Mouse (Mus musculus) heart, adult 2 months (tissue): ENCODE data around the gene Cpa5. TPM values are rescaled to one million over a fixed set of nuclear protein-coding genes. Genes with fewer than 3 reads are reported as not detected.
A peak's percentile ranks its signal among the peaks of the same experiment; 100 is the strongest.

Experiments
- DNase-seq, 2 experiments: peaks; one replicate each; pipeline ENCODE4 v3.0.0; 2021
- H3K27ac ChIP-seq: fragments of 200-600 bp; 2 replicates; pipeline ENCODE4 v1.8.1; 2022
- H3K27me3 ChIP-seq: fragments of 200-500 bp; 2 replicates; pipeline ENCODE4 v1.6.1; 2012; ENCODE audit warnings: mild to moderate bottlenecking, low read length, inconsistent platforms, mixed read lengths; ENCODE audit not compliant: control insufficient read depth, insufficient read depth
- H3K36me3 ChIP-seq: fragments of 200-500 bp; 2 replicates; pipeline ENCODE4 v1.6.1; 2012; ENCODE audit warnings: low read length, inconsistent platforms; ENCODE audit not compliant: control insufficient read depth, insufficient read depth
- H3K4me1 ChIP-seq: fragments of 200-500 bp; 2 replicates; pipeline ENCODE4 v1.6.1; 2011; ENCODE audit warnings: low read length; ENCODE audit not compliant: control insufficient read depth, insufficient read depth
- H3K4me3 ChIP-seq: fragments of 200-600 bp; 2 replicates; pipeline ENCODE4 v1.8.1; 2022
- H3K79me2 ChIP-seq: fragments of 200-500 bp; replicated peaks from 2 replicates; pipeline ENCODE4 v1.6.1; 2012; ENCODE audit warnings: mild to moderate bottlenecking, inconsistent platforms, low read length, moderate library complexity, mixed read lengths; ENCODE audit not compliant: control insufficient read depth, insufficient read depth
- H3K9ac ChIP-seq: fragments of 200-500 bp; 2 replicates; pipeline ENCODE4 v1.6.1; 2012; ENCODE audit warnings: low read depth, mild to moderate bottlenecking, control low read depth, inconsistent platforms, low read length, mixed read lengths
- CTCF ChIP-seq: fragments of 200-600 bp; IDR thresholded peaks from 2 replicates; pipeline ENCODE4 v1.8.1; 2022; ENCODE audit warnings: antibody characterized with exemption, mild to moderate bottlenecking, moderate library complexity
- EP300 ChIP-seq: fragments of 200-500 bp; IDR thresholded peaks from 2 replicates; pipeline ENCODE4 v1.6.1; 2011; ENCODE audit warnings: low read depth, low read length, control low read depth; ENCODE audit not compliant: insufficient read depth
- POLR2A ChIP-seq: fragments of 200-500 bp; IDR thresholded peaks from 2 replicates; pipeline ENCODE4 v1.6.1; 2011; ENCODE audit warnings: mild to moderate bottlenecking, low read depth, low read length, control low read depth; ENCODE audit not compliant: insufficient read depth
- WGBS: fragments of 180-500 bp; shearing (Covaris S2); methylation state at CpG from one replicate; pipeline ENCODE4 v1.1.7; 2018; 5-methylcytosine and 5-hydroxymethylcytosine counted together
- intact Hi-C: fragments of 180-260 bp; cut with DNase I; formaldehyde crosslinking; loops from one replicate; pipeline ENCODE4 v1.15.1; 2025
- polyA plus RNA-seq: library from polyadenylated mRNA; depleted of rRNA; stranded (reverse); fragments of >200 nt; gene quantifications from 2 replicates; pipeline ENCODE4 v1.2.3, GENCODE M21; 2012
- total RNA-seq, 2 experiments: library from RNA; stranded (reverse); gene quantifications; 2 replicates each; pipeline ENCODE4 v1.2.3; 2021

Cpa5 gene
- total and polyA plus RNA-seq, 3 experiments = not detected

DNA sequence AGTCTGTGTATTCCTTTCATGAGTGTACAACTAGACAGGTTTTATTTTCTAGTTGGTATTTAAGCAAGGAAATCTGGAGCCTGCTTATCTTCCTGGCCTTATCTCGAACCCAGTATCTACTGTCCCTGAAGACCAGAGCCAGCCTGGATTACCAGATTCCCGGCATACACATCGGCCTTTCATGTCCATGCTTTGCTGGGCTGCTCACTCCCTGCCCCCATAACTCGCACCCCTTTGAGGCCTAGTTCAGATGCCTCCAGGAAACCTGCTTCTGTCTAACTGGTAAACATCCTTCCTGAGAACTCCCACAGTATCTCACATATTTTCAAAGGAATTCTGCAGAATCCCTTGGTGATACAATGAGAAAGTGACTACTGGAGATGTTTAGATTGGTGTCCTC is 54.5 kb downstream of the Cpa5 start:
- H3K27ac ChIP-seq = no peak overlapping the region

GRCm38 (mm10) chr6:30666043-30666442 is 55.2 kb downstream of the Cpa5 start:
- H3K36me3 ChIP-seq = no peaks in the 10 kb centered on the region
- peaks cover 1% of the 10 kb centered on the region for H3K4me1 ChIP-seq
- H3K9ac ChIP-seq = no peak overlapping the region
- no peaks in the 10 kb centered on the region for H3K79me2 ChIP-seq
- 66% methylated on average over 6 of the region's 6 CpGs for WGBS
- H3K4me3 ChIP-seq = no peak overlapping the region
- DNase-seq = no peak
- no peaks in the 10 kb centered on the region for H3K27me3 ChIP-seq
- no peak overlapping the region for H3K27ac ChIP-seq
- TF ChIP-seq EP300 (no peak), POLR2A (no peak), CTCF (no peak)
- intact Hi-C loops = no loop called here

More for the DNA sequence above, 54.5 kb downstream of the Cpa5 start:
- intact Hi-C loops = no loop called here
- Histone ChIP-seq H3K9ac (no peak overlapping the region), H3K36me3 (no peaks in the 10 kb centered on the region), H3K4me3 (no peak overlapping the region), H3K27me3 (no peaks in the 10 kb centered on the region), H3K79me2 (no peaks in the 10 kb centered on the region), H3K4me1 (peaks cover 1% of the 10 kb centered on the region)
- 36% methylated on average over 4 of the region's 4 CpGs for whole genome bisulfite sequencing
- DNase-seq = no peak
- no peak for TF ChIP-seq EP300
- TF ChIP-seq CTCF = no peak
- TF ChIP-seq POLR2A = no peak

DNA sequence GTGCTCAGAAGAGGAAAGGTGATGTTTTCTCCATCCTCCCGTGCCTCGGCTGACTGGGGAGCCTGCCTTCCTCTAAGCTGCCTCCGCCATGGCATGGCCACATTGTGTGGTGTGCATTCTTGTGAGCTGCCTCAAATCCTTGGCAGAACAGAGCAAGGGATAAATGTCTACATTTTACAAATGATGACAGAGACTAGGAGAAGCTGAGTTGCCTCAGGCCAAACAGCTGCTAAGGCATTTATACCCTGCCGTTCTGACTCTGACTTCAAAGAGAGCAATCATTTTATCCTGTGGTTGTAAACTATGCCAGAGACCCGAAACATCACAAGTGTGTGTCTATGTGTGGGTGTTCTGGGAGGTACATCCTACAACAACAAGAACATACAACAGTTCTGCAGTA is 56.8 kb downstream of the Cpa5 start:
- TF ChIP-seq CTCF (no peak), EP300 (no peak)
- Histone ChIP-seq H3K4me3 (no peak overlapping the region), H3K27me3 (no peaks in the 10 kb centered on the region), H3K36me3 (no peaks in the 10 kb centered on the region), H3K79me2 (no peaks in the 10 kb centered on the region), H3K4me1 (peaks cover 1% of the 10 kb centered on the region), H3K27ac (no peak overlapping the region), H3K9ac (no peak overlapping the region)
- intact Hi-C loops = no loop called here
- no peak for DNase-seq
- WGBS = 53% methylated on average over 5 of the region's 5 CpGs

GRCm38 (mm10) chr6:30671696-30672095 is 60.9 kb downstream of the Cpa5 start:
- no peak for DNase-seq
- Histone ChIP-seq H3K79me2 (no peaks in the 10 kb centered on the region), H3K36me3 (peaks cover 2% of the 10 kb centered on the region; the same call in 1 of the 2 replicates), H3K27me3 (no peaks in the 10 kb centered on the region), H3K4me1 (peaks cover 6% of the 10 kb centered on the region), H3K9ac (no peak overlapping the region), H3K27ac (no peak overlapping the region), H3K4me3 (no peak overlapping the region)
- no peak for TF ChIP-seq CTCF
- no peak for TF ChIP-seq POLR2A
- TF ChIP-seq EP300 = no peak
- intact Hi-C loops = no loop called here
- WGBS = 91% methylated on average over 5 of the region's 5 CpGs

- H3K27me3 ChIP-seq = no peaks in the 10 kb centered on the region
- WGBS = 29% methylated on average over 14 of the region's 14 CpGs
- peaks cover 2% of the 10 kb centered on the region; the same call in 1 of the 2 replicates for H3K36me3 ChIP-seq
- peak overlapping the region; percentile 42 for H3K27ac ChIP-seq
- intact Hi-C loops = no loop called here
- H3K79me2 ChIP-seq = no peaks in the 10 kb centered on the region
- H3K4me1 ChIP-seq = peaks cover 5% of the 10 kb centered on the region
- TF ChIP-seq EP300 (no peak), POLR2A (no peak), CTCF (no peak)
- H3K9ac ChIP-seq = peak overlapping the region; percentile 33; the same call in 1 of the 2 replicates
- peak; percentile 29 to 39 for DNase-seq
- H3K4me3 ChIP-seq = peak overlapping the region; percentile 28
Observed at GRCm38 (mm10) chr6:30673764-30674561, 63.2 kb downstream of the Cpa5 start.

- DNase-seq = no peak
- Histone ChIP-seq H3K27me3 (no peaks in the 10 kb centered on the region), H3K27ac (peak overlapping the region; percentile 32), H3K36me3 (peaks cover 2% of the 10 kb centered on the region; the same call in 1 of the 2 replicates), H3K4me1 (peaks cover 5% of the 10 kb centered on the region), H3K4me3 (peak overlapping the region; percentile 28), H3K79me2 (no peaks in the 10 kb centered on the region), H3K9ac (no peak overlapping the region)
- intact Hi-C loops = no loop called here
- TF ChIP-seq POLR2A (no peak), EP300 (no peak), CTCF (no peak)
- WGBS = 42% methylated on average over 9 of the region's 9 CpGs
Observed at GRCm38 (mm10) chr6:30674714-30675280, 64.0 kb downstream of the Cpa5 start.
